25 mouse cellular contexts compared by ENCODE assay signal in the genomic region with DNA sequence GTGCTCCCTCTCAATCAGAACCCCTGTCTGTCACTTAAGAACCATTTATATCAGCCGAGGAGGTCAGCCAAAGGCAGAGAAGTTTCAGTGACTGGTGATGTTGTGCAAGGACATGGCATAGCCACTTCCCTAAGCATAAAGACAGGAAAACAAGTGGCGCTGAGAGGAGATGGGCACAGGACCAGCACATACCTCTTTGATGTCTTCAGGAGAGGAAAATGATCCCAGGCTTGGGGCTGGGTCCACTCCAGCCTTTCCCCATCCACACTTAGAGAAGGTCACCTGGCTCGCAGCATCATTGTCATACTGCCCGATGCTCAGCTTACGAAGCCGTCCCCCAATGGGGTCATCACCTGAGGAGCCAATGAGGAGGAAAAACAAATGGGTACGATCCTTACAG.
"Had no signal": no experiment of that assay in that cellular context is flagged by ENCODE, and none has a peak within 500 bp of the region (broad histone marks: within the 10 kb centered on the region; RNA-seq: fewer than 3 reads in every experiment).

No protein-coding gene starts in this region.

- H3K4me1 ChIP-seq: liver, embryonic 12.5 days had no signal

- H3K4me3 ChIP-seq: forebrain, embryonic 15.5 days; heart, adult 2 months; hindbrain, embryonic 10.5 days; hindbrain, embryonic 12.5 days; kidney, embryonic 15.5 days; limb, embryonic 13.5 days; limb, embryonic 15.5 days; liver, embryonic 12.5 days had no signal

- H3K27ac ChIP-seq: forebrain, embryonic 15.5 days; heart, adult 2 months; hindbrain, embryonic 10.5 days; hindbrain, embryonic 12.5 days; hindbrain, embryonic 14.5 days; hindbrain, postnatal 0 days; kidney, embryonic 15.5 days; kidney, postnatal 0 days; limb, embryonic 13.5 days; limb, embryonic 15.5 days; liver, embryonic 12.5 days; liver, embryonic 14.5 days had no signal

- ATAC-seq: forebrain, embryonic 15.5 days; forebrain, postnatal 0 days; hindbrain, postnatal 0 days; intestine, embryonic 16.5 days; liver, embryonic 12.5 days had no signal

- H3K27me3 ChIP-seq: forebrain, embryonic 15.5 days; hindbrain, embryonic 12.5 days; kidney, embryonic 15.5 days; limb, embryonic 13.5 days; limb, embryonic 15.5 days; liver, embryonic 12.5 days had no signal

- H3K9ac ChIP-seq: forebrain, embryonic 15.5 days; forebrain, postnatal 0 days; hindbrain, embryonic 12.5 days; hindbrain, embryonic 14.5 days; kidney, embryonic 15.5 days; limb, embryonic 13.5 days; limb, embryonic 15.5 days; liver, embryonic 12.5 days; liver, embryonic 14.5 days had no signal

- H3K9me3 ChIP-seq: forebrain, embryonic 15.5 days; hindbrain, embryonic 10.5 days; hindbrain, embryonic 12.5 days; kidney, embryonic 15.5 days; limb, embryonic 13.5 days; limb, embryonic 15.5 days; liver, embryonic 12.5 days had no signal

- H3K36me3 ChIP-seq: forebrain, embryonic 15.5 days; hindbrain, embryonic 12.5 days had no signal

- DNase-seq: forebrain, postnatal 0 days; heart, adult 2 months; heart, postnatal 10 days; heart, postnatal 4 days; kidney, adult 11 months; kidney, adult 2 months; kidney, adult 9 months; kidney, postnatal 14 days; kidney, postnatal 36 days; layer of hippocampus, adult 9-11 months; layer of hippocampus, postnatal 36 days; left cerebral cortex, postnatal 4 days had no signal

- H3K4me2 ChIP-seq: forebrain, embryonic 15.5 days; heart, embryonic 11.5 days; hindbrain, embryonic 12.5 days; hindbrain, embryonic 14.5 days; kidney, embryonic 15.5 days; limb, embryonic 13.5 days; limb, embryonic 15.5 days; liver, embryonic 12.5 days had no signal
